Mouse (Mus musculus): ENCODE data around the gene Gm20820. TPM values are rescaled to one million over a fixed set of nuclear protein-coding genes. Genes with fewer than 3 reads are reported as not detected.
"Not testable (repeated sequence)": the region's sequence is repeated elsewhere in the genome, so short reads cannot be mapped to it uniquely, and the experiment has no call there.

Gene Gm20820
- not detected for total RNA-seq (2021)
- long read RNA-seq, experiment 1 = 0 reads
- long read RNA-seq, experiment 2 = 0 reads

DNA sequence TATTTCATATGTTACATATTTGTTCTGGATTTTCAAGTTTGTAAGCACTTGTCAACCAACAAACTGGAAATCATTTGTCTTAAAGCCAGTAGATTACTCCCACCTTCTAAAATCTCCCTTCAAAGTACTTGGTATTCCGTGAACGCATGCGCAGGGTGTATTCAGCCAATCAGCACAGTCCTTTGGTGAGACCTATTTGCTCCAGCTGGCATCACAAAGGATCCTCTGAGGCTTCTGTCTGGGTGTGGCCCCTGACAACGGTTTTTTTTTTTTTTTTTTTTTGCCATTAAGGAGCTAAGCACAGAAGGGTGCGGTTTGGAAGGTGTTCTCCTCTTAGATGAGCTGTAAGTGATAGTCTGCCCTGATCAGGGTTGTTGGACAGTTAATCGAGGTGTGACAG lies at the start of gene Gm20820:
Gene Gm20820 (plus strand): TSS at position 301 of the 400 bp plus-strand sequence.
- H3K27ac ChIP-seq; H3K4me3 ChIP-seq; DNase-seq (ENCODE audit: extremely low spot score in 1 of 2, low spot score in 2 of 2); intact Hi-C loops (cut with DNase I): not testable (repeated sequence)
